Mouse (Mus musculus) C2C12 (cell line): ENCODE measurements around the gene Slc25a1. TPM values are rescaled to one million over a fixed set of nuclear protein-coding genes. Genes with fewer than 3 reads are reported as not detected.

ENCODE experiments used
- H3K27me3 ChIP-seq: one replicate; pipeline ENCODE4 v1.6.1; 2011; ENCODE audit not compliant: control insufficient read depth, insufficient read depth, insufficient read length
- H3K36me3 ChIP-seq: one replicate; pipeline ENCODE4 v1.6.1; 2011; ENCODE audit not compliant: control insufficient read depth, insufficient read depth
- H3K4me3 ChIP-seq: one replicate; pipeline ENCODE4 v1.5.1; 2011; ENCODE audit warnings: mild to moderate bottlenecking, control low read depth; ENCODE audit not compliant: poor library complexity, insufficient read depth, severe bottlenecking
- H3K79me2 ChIP-seq: one replicate; pipeline ENCODE4 v1.6.1; 2011; ENCODE audit not compliant: control insufficient read depth, insufficient read depth
- H3K79me3 ChIP-seq: one replicate; pipeline ENCODE4 v1.6.1; 2011; ENCODE audit warnings: low read depth, control low read depth
- H3ac ChIP-seq: one replicate; pipeline ENCODE3; 2011; ENCODE audit warnings: low read depth; ENCODE audit not compliant: control insufficient read depth, insufficient read length
- CEBPB ChIP-seq: IDR thresholded peaks from one replicate; pipeline ENCODE4 v1.6.1; 2011; ENCODE audit warnings: low read depth, mild to moderate bottlenecking, control low read depth, moderate library complexity
- CTCF ChIP-seq: IDR thresholded peaks from one replicate; pipeline ENCODE4 v1.5.1; 2011; ENCODE audit not compliant: control insufficient read depth, insufficient read depth, insufficient read length
- FOSL1 ChIP-seq: IDR thresholded peaks from one replicate; pipeline ENCODE4 v1.8.0; 2011; ENCODE audit warnings: mild to moderate bottlenecking, low read length; ENCODE audit not compliant: poor library complexity, insufficient read depth, severe bottlenecking
- MAX ChIP-seq: IDR thresholded peaks from one replicate; pipeline ENCODE4 v1.6.1; 2011; ENCODE audit warnings: mild to moderate bottlenecking, control low read depth
- MYOD1 ChIP-seq: IDR thresholded peaks from one replicate; pipeline ENCODE4 v1.6.1; 2011; ENCODE audit warnings: low read depth; ENCODE audit not compliant: control insufficient read depth, insufficient read length
- MYOG ChIP-seq: IDR thresholded peaks from one replicate; pipeline ENCODE4 v1.6.1; 2011; ENCODE audit not compliant: control insufficient read depth, insufficient read length; ENCODE audit errors: extremely low read depth
- USF1 ChIP-seq: IDR thresholded peaks from one replicate; pipeline ENCODE4 v1.6.1; 2011; ENCODE audit warnings: low read depth, mild to moderate bottlenecking, control low read depth, moderate library complexity
- polyA plus RNA-seq: library from polyadenylated mRNA; unstranded; fragments of >200 nt; fragmentation: generic; extraction: Trizol; gene quantifications from one replicate; pipeline ENCODE4 v1.2.1, GENCODE M21; 2012; ENCODE audit warnings: missing spikeins

Gene Slc25a1
- polyA plus RNA-seq, 1 experiment = 57.3 TPM

- TF ChIP-seq CEBPB (no peak), MYOD1 (no peak), MAX (no peak), MYOG (no peak)
- peaks cover 17% of the 10 kb centered on the region for H3K79me3 ChIP-seq
- no peaks in the 10 kb centered on the region for H3K27me3 ChIP-seq
- no peak within 1 kb of the TSS for H3ac ChIP-seq
- no peak within 1 kb of the TSS for H3K4me3 ChIP-seq
- peaks cover 25% of the 10 kb centered on the region for H3K79me2 ChIP-seq
- H3K36me3 ChIP-seq = no peaks in the 10 kb centered on the region
Observed at GRCm38 (mm10) chr16:17893923-17894322, 34.1 kb downstream of the Slc25a1 start, which contains the start of gene Tssk1. Gene Tssk1, plus strand, starts transcription at chr16:17894223.

GRCm38 (mm10) chr16:17892606-17893005 lies 35.4 kb downstream of the Slc25a1 start:
- Histone ChIP-seq H3K79me3 (peaks cover 19% of the 10 kb centered on the region), H3K36me3 (no peaks in the 10 kb centered on the region), H3K79me2 (peaks cover 37% of the 10 kb centered on the region), H3K4me3 (no peak overlapping the region), H3K27me3 (no peaks in the 10 kb centered on the region), H3ac (no peak overlapping the region)
- no peak for TF ChIP-seq MYOG
- TF ChIP-seq USF1 = no peak
- TF ChIP-seq MYOD1 = no peak
- TF ChIP-seq CEBPB = no peak
- TF ChIP-seq FOSL1 = no peak
- no peak for TF ChIP-seq MAX
- no peak for TF ChIP-seq CTCF

GRCm38 (mm10) chr16:17891567-17891959 lies 36.5 kb downstream of the Slc25a1 start, which contains the start of gene Gm20518:
Gene Gm20518, minus strand, starts transcription at chr16:17891671.
- no peaks in the 10 kb centered on the region for H3K36me3 ChIP-seq
- TF ChIP-seq MAX (peak; percentile 33), MYOD1 (no peak)
- H3K27me3 ChIP-seq = no peaks in the 10 kb centered on the region
- peaks cover 26% of the 10 kb centered on the region for H3K79me3 ChIP-seq
- H3K4me3 ChIP-seq = peak within 1 kb of the TSS; percentile 74
- H3ac ChIP-seq = peak within 1 kb of the TSS; percentile 93
- H3K79me2 ChIP-seq = peaks cover 48% of the 10 kb centered on the region

- H3ac ChIP-seq = peak overlapping the region; percentile 93
- TF ChIP-seq CEBPB (no peak), MYOD1 (peak; percentile 14), FOSL1 (no peak)
- H3K79me3 ChIP-seq = peaks cover 30% of the 10 kb centered on the region
- peak overlapping the region; percentile 74 for H3K4me3 ChIP-seq
- peaks cover 53% of the 10 kb centered on the region for H3K79me2 ChIP-seq
- no peaks in the 10 kb centered on the region for H3K36me3 ChIP-seq
- H3K27me3 ChIP-seq = no peaks in the 10 kb centered on the region
Observed at GRCm38 (mm10) chr16:17890917-17891566, 37.0 kb downstream of the Slc25a1 start.

GRCm38 (mm10) chr16:17890342-17890727 lies 37.7 kb downstream of the Slc25a1 start:
- no peak for TF ChIP-seq CTCF
- TF ChIP-seq USF1 = no peak
- TF ChIP-seq MAX = no peak
- no peak for TF ChIP-seq MYOD1
- no peak for TF ChIP-seq FOSL1
- no peak for TF ChIP-seq MYOG
- TF ChIP-seq CEBPB = no peak
- no peaks in the 10 kb centered on the region for H3K36me3 ChIP-seq
- H3K4me3 ChIP-seq = peak overlapping the region; percentile 74
- H3K79me2 ChIP-seq = peaks cover 60% of the 10 kb centered on the region
- peaks cover 37% of the 10 kb centered on the region for H3K79me3 ChIP-seq
- no peaks in the 10 kb centered on the region for H3K27me3 ChIP-seq
- no peak overlapping the region for H3ac ChIP-seq

- H3K27me3 ChIP-seq = no peaks in the 10 kb centered on the region
- H3K4me3 ChIP-seq = no peak overlapping the region
- H3K79me3 ChIP-seq = peaks cover 42% of the 10 kb centered on the region
- no peak overlapping the region for H3ac ChIP-seq
- H3K36me3 ChIP-seq = peaks cover under 1% of the 10 kb centered on the region
- TF ChIP-seq MYOG (no peak), USF1 (no peak), FOSL1 (no peak), MAX (no peak), CTCF (no peak), MYOD1 (no peak), CEBPB (no peak)
- H3K79me2 ChIP-seq = peaks cover 65% of the 10 kb centered on the region
Observed at GRCm38 (mm10) chr16:17889689-17890341, 38.2 kb downstream of the Slc25a1 start.
